Comparison of ENCODE assay signal across 8 mouse cellular contexts in genomic region chr7:126260280-126261210, GRCm38 (mm10). TPM values are rescaled to one million over a fixed set of nuclear protein-coding genes. Genes with fewer than 3 reads are reported as not detected.
DNase-seq lines count a peak whose midpoint lies in the region; TF ChIP-seq lines count a peak whose summit lies in the region.

No protein-coding gene starts in this region.

- no peaks in the 10 kb centered on the region for H3K9me3 ChIP-seq in hindbrain, embryonic 10.5 days

- no peak overlapping the region for H3K4me3 ChIP-seq in hindbrain, embryonic 10.5 days
- H3K4me3 ChIP-seq in layer of hippocampus, adult 2 months: no peak overlapping the region

- no peaks in the 10 kb centered on the region for H3K4me1 ChIP-seq in hindbrain, embryonic 10.5 days (replicated peaks)

- H3K27me3 ChIP-seq in hindbrain, embryonic 10.5 days (ENCODE audit: insufficient read depth, poor library complexity, severe bottlenecking): peaks cover 15% of the 10 kb centered on the region; the same call in 1 of the 2 replicates

- TF ChIP-seq CTCF in layer of hippocampus, adult 2 months (conservative IDR thresholded peaks at IDR 0.05): peak; percentile 98

- no peaks in the 10 kb centered on the region for H3K36me3 ChIP-seq in hindbrain, embryonic 10.5 days

- DNase-seq in CD8-positive naive resting alpha-beta T cell, adult 2 months (ENCODE audit: low read depth in 2 of 2, low spot score in 2 of 2): peak; percentile 59 to 76
- peak; percentile 80 for DNase-seq in adrenal gland, postnatal 10 days
- DNase-seq in embryo, embryonic 9.5 days (ENCODE audit: extremely low spot score): peak; percentile 76
- DNase-seq in hindbrain, embryonic 10.5 days (ENCODE audit: low spot score): peak; percentile 76
- peak; percentile 72 to 85 for DNase-seq in layer of hippocampus, adult 2 months (ENCODE audit: low spot score in 2 of 2)
- DNase-seq in lung, postnatal 10 days: peak; percentile 75
- DNase-seq in retina, adult 2 months (ENCODE audit: low read depth, low spot score): peak; percentile 50
- peak; percentile 34 to 82 for DNase-seq in thymus, postnatal 10 days (ENCODE audit: low spot score in 2 of 2)

- H3K27ac ChIP-seq in hindbrain, embryonic 10.5 days: no peak overlapping the region
- H3K27ac ChIP-seq in layer of hippocampus, adult 2 months: no peak overlapping the region

- WGBS in hindbrain, embryonic 10.5 days: 12% methylated on average over 18 of the region's 18 CpGs

RNA-seq across cellular contexts. Expression of gene Sbk1, which starts 11.9 kb away (rescaled TPM):
- total RNA-seq in adrenal gland, postnatal 10 days (2021): 10 to 100 TPM; 40.7 to 52.5 TPM
- polyA plus RNA-seq in hindbrain, embryonic 10.5 days (2016; fragmentation: Nextera tagmentation; extraction: Ambion mirVana): 100 and 180 TPM in 2 replicates
- total RNA-seq in layer of hippocampus, adult 2 months (2021): 10 to 100 TPM; 71.9 to 73.3 TPM
